Mouse (Mus musculus) hindlimb bud, embryonic 11.5 days (tissue): ENCODE measurements around the gene Gm525.
A peak's percentile ranks its signal among the peaks of the same experiment; 100 is the strongest.
"Not testable (repeated sequence)": the region's sequence is repeated elsewhere in the genome, so short reads cannot be mapped to it uniquely, and the experiment has no call there.

Experiments used
- DNase-seq: peaks from one replicate; pipeline ENCODE4 v3.0.0-alpha.2; 2012; ENCODE audit warnings: low read depth, low spot score; ENCODE audit errors: extremely low spot score

Gene Gm525

GRCm38 (mm10) chr11:89073541-89073940 lies at the start of gene Gm525:
Gm525 (plus strand) TSS chr11:89073841.
- no peak for DNase-seq

GRCm38 (mm10) chr11:89024181-89024881 lies 49.3 kb upstream of the Gm525 start:
- DNase-seq: no peak

- DNase-seq: no peak
Measured at GRCm38 (mm10) chr11:89025603-89026002, 48.0 kb upstream of the Gm525 start.

GRCm38 (mm10) chr11:89026117-89026516 lies 47.5 kb upstream of the Gm525 start:
- DNase-seq: no peak

GRCm38 (mm10) chr11:89027955-89028361 lies 45.7 kb upstream of the Gm525 start:
- no peak for DNase-seq

GRCm38 (mm10) chr11:89028871-89029405 lies 44.7 kb upstream of the Gm525 start:
- DNase-seq: no peak

- DNase-seq: no peak
Measured at GRCm38 (mm10) chr11:89030552-89030951, 43.1 kb upstream of the Gm525 start.

- DNase-seq: no peak
Measured at GRCm38 (mm10) chr11:89031189-89031588, 42.5 kb upstream of the Gm525 start.

GRCm38 (mm10) chr11:89034592-89034991 lies 39.0 kb upstream of the Gm525 start:
- no peak for DNase-seq

- DNase-seq: no peak
Measured at GRCm38 (mm10) chr11:89035552-89035951, 38.1 kb upstream of the Gm525 start.

GRCm38 (mm10) chr11:89038496-89038895 lies 35.1 kb upstream of the Gm525 start:
- no peak for DNase-seq

- DNase-seq: no peak
Measured at GRCm38 (mm10) chr11:89039325-89039724, 34.3 kb upstream of the Gm525 start.

- DNase-seq: not testable (repeated sequence)
Measured at GRCm38 (mm10) chr11:89041073-89041472, 32.6 kb upstream of the Gm525 start.

GRCm38 (mm10) chr11:89043046-89043445 lies 30.6 kb upstream of the Gm525 start:
- DNase-seq: no peak

GRCm38 (mm10) chr11:89045501-89045900 lies 28.1 kb upstream of the Gm525 start:
- DNase-seq: not testable (repeated sequence)

- no peak for DNase-seq
Measured at GRCm38 (mm10) chr11:89046021-89046420, 27.6 kb upstream of the Gm525 start.

- DNase-seq: no peak
Measured at GRCm38 (mm10) chr11:89051767-89052166, 21.9 kb upstream of the Gm525 start.

- no peak for DNase-seq
Measured at GRCm38 (mm10) chr11:89055931-89056690, 17.5 kb upstream of the Gm525 start.

GRCm38 (mm10) chr11:89058515-89059270 lies 14.9 kb upstream of the Gm525 start:
- DNase-seq: no peak

- no peak for DNase-seq
Measured at GRCm38 (mm10) chr11:89059919-89060422, 13.7 kb upstream of the Gm525 start.

GRCm38 (mm10) chr11:89060423-89061089 lies 13.1 kb upstream of the Gm525 start:
- DNase-seq: peak; percentile 39
